In the genomic region with DNA sequence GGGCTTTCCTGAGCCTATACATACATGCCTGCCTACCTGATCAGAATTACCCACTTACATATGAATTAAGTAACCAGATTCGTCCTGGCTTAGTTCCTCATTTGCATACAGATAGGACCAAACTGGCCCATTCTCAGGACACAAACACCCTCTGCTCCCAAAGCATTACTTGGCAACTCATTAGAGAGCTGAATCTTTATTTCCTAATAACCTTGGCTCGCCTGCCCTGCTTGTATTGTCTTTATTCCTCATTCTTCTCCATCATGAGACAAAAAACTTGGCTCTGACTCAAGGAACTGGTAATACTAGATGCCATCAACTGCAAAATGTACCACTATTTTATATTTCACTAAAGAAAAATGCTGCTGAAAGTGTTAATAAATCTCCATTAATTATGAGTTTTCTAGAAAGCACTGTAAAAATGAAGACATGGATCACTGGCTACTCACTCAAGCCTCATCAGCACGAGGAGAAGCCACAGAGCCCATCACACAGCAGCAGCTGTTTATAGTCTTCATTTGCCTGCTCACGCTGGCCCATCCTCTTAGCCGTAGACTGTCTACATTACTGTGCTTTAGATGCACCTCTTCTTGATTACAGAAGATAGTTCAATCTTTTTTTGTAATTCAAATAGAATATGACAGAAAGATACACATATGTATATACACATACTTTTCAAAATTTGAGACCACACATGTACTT, we compare ENCODE assay signal across 28 mouse cellular contexts.
DNase-seq lines count a peak whose midpoint lies in the region; ATAC-seq lines count a peak whose summit lies in the region.
"Had no signal": no experiment of that assay in that cellular context is flagged by ENCODE, and none has a peak within 500 bp of the region (broad histone marks: within the 10 kb centered on the region; RNA-seq: fewer than 3 reads in every experiment).

No protein-coding gene starts in this region.

- H3K4me3 ChIP-seq in embryonic facial prominence, embryonic 14.5 days (ENCODE audit: low read depth, low read length): no peak overlapping the region
- H3K4me3 ChIP-seq in embryonic facial prominence, embryonic 10.5 days: no peak overlapping the region
- H3K4me3 ChIP-seq: embryonic facial prominence, embryonic 13.5 days; heart, embryonic 12.5 days; heart, embryonic 15.5 days; hindbrain, embryonic 10.5 days; hindbrain, embryonic 13.5 days; intestine, embryonic 15.5 days had no signal

- no peaks in the 10 kb centered on the region for H3K9me3 ChIP-seq in embryonic facial prominence, embryonic 14.5 days (ENCODE audit: control insufficient read depth, low read length)
- H3K9me3 ChIP-seq in embryonic facial prominence, embryonic 10.5 days: no peaks in the 10 kb centered on the region
- H3K9me3 ChIP-seq: embryonic facial prominence, embryonic 13.5 days; G1E; heart, embryonic 12.5 days; heart, embryonic 15.5 days; hindbrain, embryonic 10.5 days; hindbrain, embryonic 13.5 days; intestine, embryonic 15.5 days had no signal

- no peaks in the 10 kb centered on the region for H3K4me1 ChIP-seq in embryonic facial prominence, embryonic 14.5 days (ENCODE audit: control insufficient read depth, insufficient read depth, low read length)
- no peaks in the 10 kb centered on the region for H3K4me1 ChIP-seq in embryonic facial prominence, embryonic 10.5 days
- H3K4me1 ChIP-seq: embryonic facial prominence, embryonic 13.5 days; hindbrain, embryonic 10.5 days; hindbrain, embryonic 13.5 days; intestine, embryonic 15.5 days had no signal

- ATAC-seq in embryonic facial prominence, embryonic 14.5 days (ENCODE audit: low read depth): no peak
- ATAC-seq: forebrain, embryonic 16.5 days; hindbrain, embryonic 16.5 days; intestine, embryonic 15.5 days had no signal

- peak; percentile 16 for DNase-seq in embryonic facial prominence, embryonic 14.5 days (ENCODE audit: low spot score)
- no peak for DNase-seq in embryonic facial prominence, embryonic 10.5 days (ENCODE audit: low spot score)
- DNase-seq in A20 (ENCODE audit: low read depth, low spot score): peak; percentile 41
- DNase-seq in fat pad, adult 2 months (ENCODE audit: extremely low read depth, low read depth, low spot score): peak; percentile 76
- no peak for DNase-seq in adrenal gland, postnatal 25 days
- no peak for DNase-seq in cerebellum, postnatal 36 days
- DNase-seq: adrenal gland, adult 2 months; adrenal gland, postnatal 14 days; B cell, adult 2 months; cerebellum, adult 18-20 months; cerebellum, adult 9-10 months; cerebellum, postnatal 14 days; gastrocnemius, postnatal 10 days; gastrocnemius, postnatal 36 days; heart, adult 11 months; heart, postnatal 10 days; heart, postnatal 36 days; kidney, adult 11 months had no signal

- H3K4me2 ChIP-seq in embryonic facial prominence, embryonic 14.5 days (ENCODE audit: low read depth, low read length): no peak overlapping the region
- H3K4me2 ChIP-seq: embryonic facial prominence, embryonic 13.5 days; heart, embryonic 12.5 days; heart, embryonic 15.5 days; hindbrain, embryonic 13.5 days; intestine, embryonic 15.5 days had no signal

- 74% methylated on average over 5 of the region's 5 CpGs for WGBS in embryonic facial prominence, embryonic 14.5 days
- WGBS in embryonic facial prominence, embryonic 10.5 days: 88% methylated on average over 5 of the region's 5 CpGs

- H3K27ac ChIP-seq in embryonic facial prominence, embryonic 14.5 days (replicated peaks; ENCODE audit: low read depth, low read length): no peak overlapping the region
- H3K27ac ChIP-seq in embryonic facial prominence, embryonic 10.5 days (replicated peaks): no peak overlapping the region
- H3K27ac ChIP-seq: embryonic facial prominence, embryonic 13.5 days; heart, embryonic 15.5 days; hindbrain, embryonic 10.5 days; hindbrain, embryonic 13.5 days; intestine, embryonic 15.5 days had no signal

- no peak overlapping the region for H3K9ac ChIP-seq in embryonic facial prominence, embryonic 14.5 days (ENCODE audit: low read depth, low read length)
- H3K9ac ChIP-seq: embryonic facial prominence, embryonic 13.5 days; heart, embryonic 12.5 days; heart, embryonic 15.5 days; hindbrain, embryonic 13.5 days; intestine, embryonic 15.5 days had no signal

- no peaks in the 10 kb centered on the region for H3K36me3 ChIP-seq in embryonic facial prominence, embryonic 14.5 days (ENCODE audit: control insufficient read depth, insufficient read depth, low read length)
- H3K36me3 ChIP-seq in embryonic facial prominence, embryonic 10.5 days (replicated peaks): 0 out of 2 replicates have a peak, but pooled peaks cover 10% of the 10 kb centered on the region

- no peaks in the 10 kb centered on the region for H3K27me3 ChIP-seq in embryonic facial prominence, embryonic 14.5 days (replicated peaks; ENCODE audit: control insufficient read depth, insufficient read depth, low read length)
- no peaks in the 10 kb centered on the region for H3K27me3 ChIP-seq in embryonic facial prominence, embryonic 10.5 days (replicated peaks; ENCODE audit: low read depth, poor library complexity, severe bottlenecking)
- H3K27me3 ChIP-seq: CH12.LX; embryonic facial prominence, embryonic 13.5 days; heart, embryonic 12.5 days; heart, embryonic 15.5 days; hindbrain, embryonic 13.5 days; intestine, embryonic 15.5 days had no signal

Comparison
In these comparisons a context has a peak if more than half of its experiments do, and no peak if none do; other contexts are left out.
1. DNase-seq: peak in embryonic facial prominence, embryonic 14.5 days (single experiment), A20 (single experiment) and fat pad, adult 2 months (single experiment); none in embryonic facial prominence, embryonic 10.5 days (single experiment), adrenal gland, postnatal 25 days (single experiment) and cerebellum, postnatal 36 days (0 of 2).